8 mouse cellular contexts compared by ENCODE assay signal in genomic region chr7:28169489-28170422, GRCm38 (mm10). TPM values are rescaled to one million over a fixed set of nuclear protein-coding genes. Genes with fewer than 3 reads are reported as not detected.
DNase-seq lines count a peak whose midpoint lies in the region; ATAC-seq lines count a peak whose summit lies in the region.

Gene Fbl, plus strand, starts transcription at chr7:28169710.

- ATAC-seq in common myeloid progenitor, adult 5-6 weeks (replicated peaks; ENCODE audit: low read depth, poor library complexity, severe bottlenecking): peak; percentile 74

- peaks cover 10% of the 10 kb centered on the region for H3K36me3 ChIP-seq in megakaryocyte, embryonic 14.5 days (replicated peaks; ENCODE audit: low read length)

- H3K4me1 ChIP-seq in megakaryocyte, embryonic 14.5 days: peaks cover 41% of the 10 kb centered on the region

- H3K27me3 ChIP-seq in megakaryocyte, embryonic 14.5 days (replicated peaks): no peaks in the 10 kb centered on the region

- peaks cover 8% of the 10 kb centered on the region for H3K9me3 ChIP-seq in megakaryocyte, embryonic 14.5 days

- peak within 1 kb of the TSS; percentile 97 for H3K4me3 ChIP-seq in megakaryocyte, embryonic 14.5 days (replicated peaks)

- DNase-seq in ZHBTc4 (ENCODE audit: low read depth, low spot score): peak; percentile 98
- peak; percentile 79 to 84 for DNase-seq in gastrocnemius, adult 8-10 months (ENCODE audit: low spot score in 2 of 2)
- DNase-seq in hindlimb bud, embryonic 11.5 days (ENCODE audit: extremely low spot score, low read depth, low spot score): peak; percentile 81
- DNase-seq in left cerebral cortex, adult 8-10 months (ENCODE audit: low spot score in 2 of 2): peak; percentile 75 to 90
- peak; percentile 95 to 96 for DNase-seq in right cerebral cortex, postnatal 10 days (ENCODE audit: low spot score in 2 of 2)
- DNase-seq in urinary bladder, postnatal 25 days (ENCODE audit: low spot score): peak; percentile 86

RNA-seq across cellular contexts. Expression of gene Fbl, which starts in this region (rescaled TPM):
- total RNA-seq in common myeloid progenitor, adult 5-6 weeks (2017): 193 and 260 TPM in 2 replicates
- 10 to 100 TPM; 16.8 to 25.3 (median 18.6) TPM for total RNA-seq in gastrocnemius, adult 8-10 months (2022)
- total RNA-seq in left cerebral cortex, adult 8-10 months (2022): 10 to 100 TPM; 47.8 to 59.8 (median 56.9) TPM
- 156 and 233 TPM in 2 replicates for polyA plus RNA-seq in megakaryocyte, embryonic 14.5 days (2012; ENCODE audit: insufficient read depth, low replicate concordance)

Comparison
In these comparisons a context has a peak if more than half of its experiments do, and no peak if none do; other contexts are left out.
1. Peak in every context shown above with its lines: DNase-seq, ATAC-seq and H3K4me3 ChIP-seq.